Mouse (Mus musculus): ENCODE measurements around the gene Bicral.

- TF ChIP-seq POLR2A (IDR thresholded peaks at IDR 0.05; ENCODE audit: borderline replicate concordance, insufficient read depth, low read length), result no peak
- TF ChIP-seq CTCF (IDR thresholded peaks at IDR 0.05; ENCODE audit: borderline replicate concordance, insufficient read depth, low read depth, low read length), result no peak
Measured at GRCm38 (mm10) chr17:46844811-46845210, 13.5 kb downstream of the Bicral start.

Measured in cerebellum, adult 2 months (tissue).